Mouse (Mus musculus) kidney, adult 2 months (tissue): ENCODE results near the gene Bpifb9b.
"Not testable (repeated sequence)": the region's sequence is repeated elsewhere in the genome, so short reads cannot be mapped to it uniquely, and the experiment has no call there.

Experiments used
- CTCF ChIP-seq: fragments of 200-500 bp; conservative IDR thresholded peaks from 2 replicates; pipeline ENCODE4 v1.5.1; 2011; ENCODE audit warnings: low read depth, mild to moderate bottlenecking, control low read depth, low read length, moderate library complexity, mixed read lengths; ENCODE audit not compliant: insufficient read depth, insufficient read length
- POLR2A ChIP-seq: fragments of 200-500 bp; IDR thresholded peaks from one replicate; pipeline ENCODE4 v1.6.1; 2011; ENCODE audit warnings: low read depth, low read length, control low read depth

GRCm38 (mm10) chr2:154313771-154314170, 6.7 kb downstream of the Bpifb9b start:
- not testable (repeated sequence) for TF ChIP-seq CTCF, POLR2A
